Mouse (Mus musculus): ENCODE data around the gene Cinp. TPM values are rescaled to one million over a fixed set of nuclear protein-coding genes. Genes with fewer than 3 reads are reported as not detected.

Gene Cinp
- 10.5 and 13.5 TPM in 2 replicates for total RNA-seq (2023)

GRCm38 (mm10) chr12:110889036-110890020 is at the start of gene Cinp, which contains the start of gene Tecpr2:
Gene Cinp (minus strand): TSS chr12:110889145.
Gene Tecpr2 (plus strand): TSS chr12:110889264.

GRCm38 (mm10) chr12:110850010-110850928 is 38.7 kb downstream of the Cinp start, which contains the start of gene Zfp839:
Gene Zfp839 (plus strand): TSS chr12:110850253.

GRCm38 (mm10) chr12:110840348-110841198 is 48.4 kb downstream of the Cinp start, which contains the start of gene Mok:
Gene Mok (minus strand): TSS chr12:110840939.

Other genes starting within 250 kb of the Cinp start
- not detected in 2 replicates for gene 1700001K19Rik, start 206.5 kb downstream of the Cinp start, total RNA-seq (2023)
- 204 and 235 TPM in 2 replicates for gene Hsp90aa1, start 186.4 kb downstream of the Cinp start, total RNA-seq (2023)
- gene Wdr20, start 151.2 kb downstream of the Cinp start, total RNA-seq (2023), result 53.2 and 66.0 TPM in 2 replicates
- gene Mok, start 48.2 kb downstream of the Cinp start, total RNA-seq (2023), result 0.32 and 0.35 TPM in 2 replicates
- gene Zfp839, start 38.9 kb downstream of the Cinp start, total RNA-seq (2023), result 3.6 and 5.0 TPM in 2 replicates
- 5.4 and 9.8 TPM in 2 replicates for gene Tecpr2, start 119 bp upstream of the Cinp start, total RNA-seq (2023)
- gene Ankrd9, start 89.9 kb upstream of the Cinp start, total RNA-seq (2023), result 30.8 and 40.5 TPM in 2 replicates
- 39.5 and 45.7 TPM in 2 replicates for gene Rcor1, start 150.2 kb upstream of the Cinp start, total RNA-seq (2023)